Mouse (Mus musculus): ENCODE results near the gene Cnih4. TPM values are rescaled to one million over a fixed set of nuclear protein-coding genes. Genes with fewer than 3 reads are reported as not detected.
A peak's percentile ranks its signal among the peaks of the same experiment; 100 is the strongest.

Gene Cnih4
- total RNA-seq, 2 experiments from 2014 or later = 40.7 to 42.7 TPM

GRCm38 (mm10) chr1:181210147-181210546 is 65.7 kb downstream of the Cnih4 start:
- DNase-seq = no peak
- intact Hi-C loops (cut with DNase I) = no loop called here

- intact Hi-C loops (cut with DNase I) = no loop called here
- peak; percentile 51 to 60 for DNase-seq
Measured at GRCm38 (mm10) chr1:181210601-181211402, 66.3 kb downstream of the Cnih4 start.

- intact Hi-C loops (cut with DNase I) = no loop called here
- DNase-seq = peak; percentile 50 to 72
Measured at GRCm38 (mm10) chr1:181211403-181211919, 67.0 kb downstream of the Cnih4 start.

- intact Hi-C loops (cut with DNase I) = loop anchor here (1.0 to 2.0 kb wide), 2 partner anchors 17 to 44 kb away; no protein-coding TSS in a partner anchor
- peak; percentile 81 to 88 for DNase-seq
Measured at GRCm38 (mm10) chr1:181211920-181212633, 67.6 kb downstream of the Cnih4 start, which contains the start of gene Wdr26. TSS of gene Wdr26 (minus strand) at chr1:181212001.

- DNase-seq = no peak
- intact Hi-C loops (cut with DNase I) = no loop called here
Measured at GRCm38 (mm10) chr1:181214296-181215035, 70.0 kb downstream of the Cnih4 start.

- intact Hi-C loops (cut with DNase I) = no loop called here
- no peak for DNase-seq
Measured at GRCm38 (mm10) chr1:181216315-181216714, 71.8 kb downstream of the Cnih4 start.

Other genes with a start within 250 kb of the Cnih4 start
- 10 to 100 TPM; 12.5 to 15.6 TPM for gene Pycr2, start 240.4 kb upstream of the Cnih4 start, total RNA-seq (2021)
- 1 to 10 TPM in 1 of 2 experiments, under 1 TPM in 1; 0.95 to 1.0 TPM for gene Lefty1, start 209.7 kb upstream of the Cnih4 start, total RNA-seq (2021)
- gene Tmem63a, start 202.3 kb upstream of the Cnih4 start, total RNA-seq (2021) = 10 to 100 TPM; 13.8 to 13.9 TPM
- gene Ephx1, start 123.8 kb upstream of the Cnih4 start, total RNA-seq (2021) = 10 to 100 TPM; 35.4 to 41.5 TPM
- not detected for gene 9130409I23Rik, start 93.5 kb upstream of the Cnih4 start, total RNA-seq (2021)
- gene Nvl, start 489 bp upstream of the Cnih4 start, total RNA-seq (2021) = 1 to 10 TPM; 8.2 to 8.4 TPM
- gene Wdr26, start 67.3 kb downstream of the Cnih4 start, total RNA-seq (2021) = 100 to 1,000 TPM; 110 to 115 TPM
- gene Cnih3, start 207.9 kb downstream of the Cnih4 start, total RNA-seq (2021) = not detected

Measured in heart, postnatal 36 days (tissue).